Mouse (Mus musculus): Measurements from ENCODE around the gene Stk40.

- no peak for TF ChIP-seq POLR2A (IDR thresholded peaks at IDR 0.05; ENCODE audit: insufficient read length, low read depth)
- no peak for TF ChIP-seq USF1 (IDR thresholded peaks at IDR 0.05; ENCODE audit: low read depth)
- no peak for TF ChIP-seq MYOD1 (IDR thresholded peaks at IDR 0.05; ENCODE audit: control insufficient read depth in 1 of 3, insufficient read length in 2 of 3, low read depth in 2 of 3)
- TF ChIP-seq MAX (IDR thresholded peaks at IDR 0.05; ENCODE audit: low read depth) = no peak
- no peak for TF ChIP-seq SRF (IDR thresholded peaks at IDR 0.05; ENCODE audit: control insufficient read depth, insufficient read length, low read depth)
- TF ChIP-seq CEBPB (IDR thresholded peaks at IDR 0.05; ENCODE audit: insufficient read depth, poor library complexity, severe bottlenecking) = no peak
- no peak for TF ChIP-seq POLR2AphosphoS2 (IDR thresholded peaks at IDR 0.05; ENCODE audit: insufficient read length, low read depth)
- no peak for TF ChIP-seq MYOG (IDR thresholded peaks at IDR 0.05; ENCODE audit: control insufficient read depth in 1 of 3, insufficient read depth in 1 of 3, insufficient read length in 2 of 3, low read depth in 2 of 3)
- no peak for TF ChIP-seq TCF12 (IDR thresholded peaks at IDR 0.05; ENCODE audit: insufficient read depth, poor library complexity, severe bottlenecking)
- TF ChIP-seq E2F4 (IDR thresholded peaks at IDR 0.05; ENCODE audit: insufficient read depth) = no peak
- no peak for TF ChIP-seq REST (IDR thresholded peaks at IDR 0.05; ENCODE audit: insufficient read depth, insufficient read length)
Measured at GRCm38 (mm10) chr4:126113943-126114342, 10.2 kb downstream of the Stk40 start.
